Mouse (Mus musculus): ENCODE measurements around the gene Cacna1d.

DNA sequence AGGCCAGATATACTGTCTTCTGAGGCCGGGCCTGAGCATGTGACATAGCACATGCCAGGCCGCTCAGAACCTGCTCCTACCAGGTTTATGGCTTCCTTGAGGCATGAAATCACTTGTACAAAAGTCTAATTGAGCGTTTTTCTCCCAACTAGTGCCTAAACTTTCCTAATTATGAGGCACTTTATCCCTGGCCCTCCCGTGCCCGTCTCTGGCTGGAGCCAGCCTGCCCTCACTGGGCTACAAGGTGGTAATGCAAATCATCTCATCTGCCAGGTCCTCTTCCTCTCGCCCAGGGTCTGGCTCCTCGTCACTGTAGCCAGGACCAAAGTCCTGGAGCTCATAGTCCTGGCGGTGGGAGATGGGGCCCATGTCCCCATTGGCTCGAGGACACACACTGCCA lies 449.4 kb downstream of the Cacna1d start:
- no peak for TF ChIP-seq CTCF (IDR thresholded peaks at IDR 0.05; ENCODE audit: low read depth)
- TF ChIP-seq EP300 (optimal IDR thresholded peaks at IDR 0.05), result no peak

Measured in stomach, postnatal 0 days (tissue).